Mouse (Mus musculus): ENCODE measurements at regions not wholly inside any gene's neighbourhood (a gene's known extent, or its start where the extent isn't known, plus 50 kb on each side); places are given as distances from the start of the nearest gene placed in this dataset.

- no peak for TF ChIP-seq CTCF (conservative IDR thresholded peaks at IDR 0.05; ENCODE audit: insufficient read depth, insufficient read length, low read depth, low read length)
- no peak for TF ChIP-seq POLR2A (IDR thresholded peaks at IDR 0.05; ENCODE audit: low read depth, low read length)
Observed at GRCm38 (mm10) chr4:105640793-105641192, 148.9 kb upstream of the Gm12728 start.
